Mouse (Mus musculus) CD4-positive naive resting alpha-beta T cell, adult 76 days (primary cell): Measurements from ENCODE around the gene Olfr643. TPM values are rescaled to one million over a fixed set of nuclear protein-coding genes. Genes with fewer than 3 reads are reported as not detected.

Experiments
- total RNA-seq: library from RNA; stranded (reverse); gene quantifications from one replicate; pipeline ENCODE4 v1.2.4, GENCODE M21; 2023

The Olfr643 gene
- not detected for total RNA-seq

DNA sequence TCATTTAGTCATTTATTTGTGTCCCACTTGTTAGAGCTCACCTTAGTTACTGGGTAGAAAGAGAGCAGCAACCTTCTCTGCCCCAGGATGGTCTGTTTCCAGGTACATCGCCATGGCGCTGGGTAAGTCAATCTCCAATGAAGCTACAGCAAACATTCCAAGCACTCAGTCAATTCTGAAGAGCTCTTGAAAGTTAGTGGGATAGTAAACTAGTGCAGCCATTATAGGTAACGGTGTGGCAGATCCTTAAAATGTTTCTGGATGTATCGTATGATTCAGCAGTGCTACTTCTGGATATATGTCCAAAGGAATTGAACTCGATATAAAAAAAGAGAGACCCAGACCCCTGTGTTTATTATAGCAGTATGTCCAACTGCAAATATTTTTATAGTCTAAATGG is at the start of gene Olfr643:
Olfr643 (minus strand) TSS at position 101 of the 400 bp plus-strand sequence.

DNA sequence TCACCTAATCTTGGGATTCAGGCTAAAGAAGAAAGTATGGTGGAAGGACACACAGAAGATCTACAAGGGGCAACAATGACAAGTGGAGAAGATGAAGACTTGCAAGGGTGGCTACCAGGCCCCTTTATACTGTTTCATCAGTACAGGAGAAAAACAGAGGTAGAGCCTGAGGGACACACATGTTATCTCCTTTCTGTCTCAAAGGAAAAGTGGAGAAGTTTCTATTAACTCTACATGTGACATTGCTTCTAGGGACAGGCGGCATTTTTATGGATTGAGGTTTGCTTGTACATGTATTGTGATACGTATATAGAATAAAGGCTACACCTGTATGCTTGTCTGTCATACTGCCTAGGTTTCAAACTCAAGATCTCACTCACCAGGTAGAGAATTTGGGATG is 46.1 kb upstream of the Olfr643 start, which contains the start of gene Olfr648:
Olfr648 (minus strand) TSS at position 101 of the 400 bp plus-strand sequence.

DNA sequence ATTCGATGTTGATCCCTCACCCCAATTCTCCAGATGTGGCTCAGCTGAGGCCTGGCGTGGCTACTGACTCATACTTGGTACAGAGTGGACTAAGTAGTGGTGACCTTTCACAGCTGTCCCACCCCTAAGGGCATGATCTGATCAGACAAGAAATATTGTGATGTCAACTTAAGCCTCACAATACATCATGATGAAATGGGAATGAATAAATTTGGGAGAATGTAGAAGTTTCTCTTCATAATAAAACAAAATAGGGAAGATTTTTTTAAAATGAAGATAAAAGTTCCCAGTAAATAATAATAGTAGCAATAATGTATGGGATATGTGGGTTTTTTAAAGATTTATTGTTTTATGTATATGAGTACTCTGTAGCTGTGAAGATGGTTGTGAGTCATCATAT is 13.3 kb upstream of the Olfr643 start, which contains the start of gene Ubqlnl:
Ubqlnl (minus strand) TSS at position 101 of the 400 bp plus-strand sequence.

DNA sequence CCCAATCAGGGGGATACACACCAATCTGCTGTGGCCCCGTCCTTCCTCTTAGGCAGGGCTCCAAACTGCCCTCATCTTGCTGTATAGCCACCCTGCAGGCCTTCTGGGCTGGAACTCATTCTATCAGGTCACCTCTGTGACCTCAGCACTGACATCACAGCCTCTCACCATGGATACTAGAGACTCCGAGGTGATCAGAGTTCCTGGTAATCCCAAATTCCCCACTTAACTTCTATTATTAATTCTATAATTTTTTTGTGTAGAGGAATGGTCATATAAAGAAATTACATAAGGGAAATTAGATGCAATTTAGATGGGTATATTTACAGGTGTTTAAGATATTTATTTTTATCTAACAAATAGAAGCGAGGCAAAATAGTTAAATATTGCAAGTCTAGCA is 6.0 kb upstream of the Olfr643 start, which contains the start of gene Ubqln3:
Ubqln3 (minus strand) TSS at position 101 of the 400 bp plus-strand sequence.

DNA sequence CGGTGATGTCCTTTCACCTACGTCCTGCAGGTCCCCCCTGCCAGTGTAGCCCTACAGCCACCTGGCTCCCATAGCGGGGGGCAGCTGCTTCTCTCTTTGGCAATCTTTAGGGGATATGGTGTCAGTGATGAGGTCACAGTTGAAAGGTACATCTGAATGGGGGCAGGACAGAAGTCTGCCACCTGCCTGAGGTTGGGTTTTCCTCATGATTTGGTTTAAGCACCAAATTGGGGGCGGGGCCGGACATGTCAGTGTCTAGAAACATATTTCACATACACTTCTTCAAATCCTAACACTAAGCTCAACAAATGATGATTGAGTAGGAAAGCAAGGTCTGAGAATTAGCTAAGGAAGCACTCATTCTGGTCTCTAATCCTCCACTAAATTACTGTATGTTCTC is 7.5 kb downstream of the Olfr643 start, which contains the start of gene Ubqln5:
Ubqln5 (minus strand) TSS at position 101 of the 400 bp plus-strand sequence.

DNA sequence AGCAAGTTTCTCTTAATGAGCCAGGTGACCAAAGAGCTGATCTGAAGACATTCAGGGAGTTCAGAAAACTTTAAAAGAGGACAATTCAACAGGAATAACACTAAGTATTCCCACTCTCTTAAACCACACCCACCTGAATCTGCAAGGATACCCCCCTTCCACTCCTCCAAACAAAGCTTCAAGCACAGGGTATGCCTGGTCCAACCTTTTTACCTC is 32.5 kb downstream of the Olfr643 start, which contains the start of gene Olfr646:
Olfr646 (plus strand) TSS at position 117 of the 216 bp plus-strand sequence.

DNA sequence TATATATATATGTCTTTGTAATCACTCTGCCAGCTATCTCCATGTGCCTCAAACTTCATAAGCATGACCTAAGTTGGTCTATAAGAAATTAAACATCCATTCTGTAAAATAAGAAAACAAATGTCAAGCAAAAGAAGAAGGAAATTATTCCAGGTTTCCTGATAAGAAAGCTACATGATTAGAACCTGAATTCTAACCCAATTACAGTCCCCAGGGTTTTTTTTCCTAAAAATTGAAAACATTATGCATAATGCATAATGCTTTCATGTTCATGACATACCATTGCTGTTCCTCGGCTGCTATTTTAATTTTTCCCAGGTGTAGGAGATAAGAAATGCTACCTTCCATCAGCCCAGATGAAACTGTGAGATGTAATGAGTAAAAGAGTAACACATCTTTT is 51.8 kb downstream of the Olfr643 start, which contains the start of gene Olfr645:
Olfr645 (minus strand) TSS at position 101 of the 400 bp plus-strand sequence.

DNA sequence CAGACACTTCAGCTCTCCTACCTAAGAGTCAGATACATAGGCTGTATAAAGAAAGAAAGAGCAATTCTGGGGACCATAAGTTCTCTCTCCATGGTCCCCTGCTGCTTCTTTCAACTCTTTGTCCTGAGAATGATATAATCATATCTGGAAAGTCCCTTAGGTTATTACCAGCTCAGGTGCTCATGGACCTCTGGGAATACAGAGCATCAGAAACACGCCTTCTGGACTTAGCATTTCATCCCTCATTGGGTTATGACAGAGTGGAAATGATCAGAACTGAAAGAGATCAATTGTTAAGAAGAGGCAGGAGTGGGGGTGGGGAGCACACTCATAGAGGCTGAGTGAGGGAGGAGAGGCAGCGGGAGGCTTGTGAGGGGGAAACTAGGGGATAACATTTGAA is 65.4 kb downstream of the Olfr643 start, which contains the start of gene Olfr644:
Olfr644 (minus strand) TSS at position 101 of the 400 bp plus-strand sequence.

DNA sequence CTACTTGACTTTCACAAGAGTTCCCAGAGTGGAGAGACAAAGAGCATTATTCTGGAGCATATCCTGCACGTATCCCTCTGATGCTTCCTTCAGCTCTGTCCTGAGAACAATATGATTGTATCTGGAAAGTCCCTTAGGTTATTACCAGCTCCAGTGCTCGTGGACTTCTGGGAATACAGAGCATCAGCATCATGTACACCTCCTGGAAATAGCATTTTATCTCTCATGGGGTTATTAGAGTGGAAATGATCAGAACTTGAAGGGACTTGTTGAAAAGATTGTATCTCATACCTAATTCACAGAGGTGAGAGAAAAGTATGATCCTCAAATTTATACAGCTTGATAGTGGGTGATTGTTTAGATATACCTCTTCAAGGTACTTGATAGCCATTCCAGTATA is 75.9 kb downstream of the Olfr643 start, which contains the start of gene 4930516K23Rik:
4930516K23Rik (minus strand) TSS at position 101 of the 400 bp plus-strand sequence.

DNA sequence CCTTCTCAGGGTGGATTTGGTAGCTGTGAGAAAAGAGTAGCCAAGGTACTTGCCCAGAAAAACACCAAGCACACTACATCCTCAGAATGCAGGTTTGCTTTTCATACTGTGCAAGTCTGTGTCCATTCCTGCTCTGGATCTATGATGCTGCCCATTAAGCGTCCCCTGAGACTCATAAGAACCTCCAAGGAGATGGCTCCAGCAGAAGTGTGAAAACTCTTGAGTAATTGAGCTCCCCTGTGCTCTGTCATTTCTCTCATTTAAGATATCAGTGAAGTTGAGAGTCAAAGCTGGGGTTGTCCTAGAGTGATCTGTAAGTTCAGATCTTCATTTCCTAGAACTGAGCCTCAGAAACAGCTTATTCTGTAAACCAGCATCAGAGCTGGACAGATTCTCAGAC is 84.6 kb downstream of the Olfr643 start, which contains the start of gene Olfr642:
Olfr642 (minus strand) TSS at position 101 of the 400 bp plus-strand sequence.

DNA sequence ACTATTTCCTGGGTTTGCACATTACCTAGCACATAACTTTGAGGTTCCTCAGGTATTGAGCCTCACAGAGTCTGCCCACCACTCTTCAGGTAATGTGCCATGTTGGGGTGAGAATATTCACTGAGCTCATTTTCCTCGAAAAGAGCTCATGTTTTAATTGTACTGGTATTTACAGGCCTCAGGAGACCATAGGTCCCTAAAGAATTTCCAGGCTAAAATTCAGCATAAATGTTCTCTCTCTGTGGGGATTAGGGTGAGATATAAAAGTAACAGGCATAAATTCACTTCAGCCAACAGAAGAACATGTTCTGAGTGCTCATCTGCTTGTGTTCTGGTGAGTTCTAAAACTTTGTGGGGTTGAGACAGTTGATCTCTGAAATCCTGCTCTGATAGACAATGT is 102.1 kb downstream of the Olfr643 start, which contains the start of gene Olfr641:
Olfr641 (plus strand) TSS at position 301 of the 400 bp plus-strand sequence.

DNA sequence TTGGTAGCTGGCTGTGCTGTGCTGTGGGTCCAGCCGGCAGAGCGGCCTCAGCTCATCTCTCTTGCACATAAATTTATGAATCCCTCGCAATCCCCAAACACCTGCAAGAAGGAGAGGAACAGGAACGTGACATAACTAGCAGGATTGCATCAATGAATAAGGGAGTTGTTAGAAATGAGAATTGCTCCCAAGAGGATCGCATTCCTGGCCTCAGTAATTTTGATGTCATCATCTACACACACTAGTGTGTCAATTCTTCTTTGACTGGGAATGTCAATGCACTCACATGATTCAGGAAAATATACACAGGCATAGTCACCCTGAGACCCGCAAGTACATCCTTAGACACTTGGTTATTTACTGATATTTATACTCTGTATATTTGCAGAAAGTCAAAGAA is 111.7 kb downstream of the Olfr643 start, which contains the start of gene Olfr640:
Olfr640 (minus strand) TSS at position 101 of the 400 bp plus-strand sequence.

DNA sequence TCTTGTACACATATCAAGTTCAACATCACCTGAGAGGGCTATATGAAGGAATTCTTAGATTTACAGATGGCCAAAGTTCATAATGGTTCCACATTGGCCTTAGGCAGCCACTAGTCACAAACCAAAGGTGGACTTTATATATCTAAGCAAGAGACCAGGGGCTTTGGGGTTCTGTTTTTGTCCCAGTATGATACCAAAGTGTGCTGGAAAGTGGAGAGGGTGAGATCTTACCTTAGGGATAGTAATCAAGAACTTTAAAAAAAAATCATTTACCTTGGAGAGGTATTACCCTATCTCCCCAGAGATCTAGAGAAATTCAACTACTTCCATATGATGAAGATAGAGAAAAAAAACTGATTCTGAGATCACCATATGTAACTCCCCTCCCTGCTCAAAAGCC is 120.0 kb downstream of the Olfr643 start, which contains the start of gene Olfr639:
Olfr639 (minus strand) TSS at position 101 of the 400 bp plus-strand sequence.

DNA sequence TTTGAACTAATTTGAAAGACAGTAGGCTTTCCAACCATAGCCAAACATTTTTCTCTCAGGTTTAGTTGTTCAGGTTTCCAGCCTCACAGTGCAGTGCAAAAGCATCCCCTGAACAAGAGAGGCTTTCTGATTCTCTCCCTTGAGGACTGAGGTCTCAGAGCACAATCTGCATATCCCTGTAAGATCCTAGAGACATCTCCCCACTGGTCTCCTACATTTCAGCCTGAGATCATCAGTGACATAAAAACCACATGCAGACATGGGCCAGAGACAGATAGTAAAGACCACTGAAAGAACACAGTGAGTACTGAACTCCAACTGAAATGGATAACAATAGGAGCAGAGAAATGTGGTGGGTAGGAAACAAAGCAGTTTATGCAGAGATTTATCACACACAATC is 138.8 kb downstream of the Olfr643 start, which contains the start of gene Olfr638:
Olfr638 (plus strand) TSS at position 301 of the 400 bp plus-strand sequence.

DNA sequence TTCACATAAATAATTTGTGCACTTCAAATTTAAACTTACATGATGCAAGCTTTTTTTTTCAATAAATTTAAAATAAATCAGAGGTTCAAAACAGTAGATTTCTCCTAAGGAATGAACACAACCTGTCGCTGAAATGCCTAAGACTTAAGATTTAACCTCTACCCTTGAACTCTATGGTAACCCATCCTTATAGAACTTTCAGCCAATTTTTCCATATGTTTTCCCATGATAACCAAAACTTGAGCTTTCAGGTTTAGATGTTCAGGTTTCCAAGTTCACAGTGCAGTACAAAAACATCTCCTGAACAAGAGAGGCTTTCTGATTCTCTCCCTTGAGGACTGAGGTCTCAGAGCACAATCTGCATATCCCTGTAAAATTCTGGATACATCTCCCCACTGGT is 166.4 kb downstream of the Olfr643 start, which contains the start of gene Olfr635:
Olfr635 (plus strand) TSS at position 301 of the 400 bp plus-strand sequence.

Other genes with a start within 250 kb of the Olfr643 start
- gene Olfr64, start 242.9 kb downstream of the Olfr643 start, total RNA-seq = not detected
- gene Olfr65, start 233.9 kb downstream of the Olfr643 start, total RNA-seq = not detected
- gene Olfr631, start 208.6 kb downstream of the Olfr643 start, total RNA-seq = not detected
- gene Olfr632, start 203.1 kb downstream of the Olfr643 start, total RNA-seq = not detected
- gene Olfr633, start 193.0 kb downstream of the Olfr643 start, total RNA-seq = not detected
- not detected for gene Olfr635, start 166.3 kb downstream of the Olfr643 start, total RNA-seq
- not detected for gene Olfr638, start 138.7 kb downstream of the Olfr643 start, total RNA-seq
- not detected for gene Olfr639, start 120.1 kb downstream of the Olfr643 start, total RNA-seq
- gene Olfr640, start 111.8 kb downstream of the Olfr643 start, total RNA-seq = not detected
- not detected for gene Olfr641, start 102.0 kb downstream of the Olfr643 start, total RNA-seq
- not detected for gene Olfr642, start 84.7 kb downstream of the Olfr643 start, total RNA-seq
- not detected for gene 4930516K23Rik, start 76.0 kb downstream of the Olfr643 start, total RNA-seq
- gene Olfr644, start 65.5 kb downstream of the Olfr643 start, total RNA-seq = not detected
- not detected for gene Olfr645, start 51.9 kb downstream of the Olfr643 start, total RNA-seq
- not detected for gene Olfr646, start 32.5 kb downstream of the Olfr643 start, total RNA-seq
- not detected for gene Ubqln5, start 7.6 kb downstream of the Olfr643 start, total RNA-seq
- gene Ubqln3, start 5.9 kb upstream of the Olfr643 start, total RNA-seq = not detected
- not detected for gene Ubqlnl, start 13.2 kb upstream of the Olfr643 start, total RNA-seq
- not detected for gene Olfm5, start 27.4 kb upstream of the Olfr643 start, total RNA-seq
- not detected for gene Olfr648, start 46.0 kb upstream of the Olfr643 start, total RNA-seq
- not detected for gene Olfr649, start 58.6 kb upstream of the Olfr643 start, total RNA-seq
- gene Trim6, start 81.4 kb upstream of the Olfr643 start, total RNA-seq = 0.50 TPM
- gene Trim34a, start 107.1 kb upstream of the Olfr643 start, total RNA-seq = 26.2 TPM
- gene Trim5, start 150.7 kb upstream of the Olfr643 start, total RNA-seq = 12.7 TPM
- gene Trim12a, start 178.1 kb upstream of the Olfr643 start, total RNA-seq = 151 TPM
- gene Trim34b, start 192.1 kb upstream of the Olfr643 start, total RNA-seq = 1.6 TPM
- 25.9 TPM for gene Trim12c, start 216.0 kb upstream of the Olfr643 start, total RNA-seq
- gene Trim30b, start 232.5 kb upstream of the Olfr643 start, total RNA-seq = 1.7 TPM